Mouse (Mus musculus): ENCODE results near the gene Fndc9.

DNA sequence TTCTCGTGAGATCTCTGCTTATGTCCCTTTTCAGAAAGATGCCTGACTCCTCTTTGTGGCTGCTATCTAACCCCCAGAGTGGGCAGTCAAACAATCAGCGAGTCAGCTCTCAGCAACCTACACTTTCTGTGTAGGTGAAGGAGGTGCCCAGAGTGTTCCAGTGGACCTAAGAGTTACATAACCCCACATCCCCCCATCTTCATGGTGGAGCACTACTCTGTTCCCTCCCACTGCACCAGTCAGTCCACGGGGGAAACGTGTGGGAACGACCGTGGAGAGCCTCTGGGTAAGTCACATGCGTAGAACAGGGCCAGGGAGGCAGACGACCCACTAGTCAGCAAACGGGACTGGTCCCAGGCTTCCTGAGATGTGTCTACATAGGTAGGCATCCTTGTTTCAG lies 16.0 kb upstream of the Fndc9 start:
- TF ChIP-seq POLR2A (IDR thresholded peaks at IDR 0.05; ENCODE audit: insufficient read depth, low read length) (no peak), CTCF (IDR thresholded peaks at IDR 0.05; ENCODE audit: low read depth, low read length) (no peak), EP300 (IDR thresholded peaks at IDR 0.05; ENCODE audit: insufficient read depth, low read depth, low read length) (no peak)

All from ES-Bruce4 (cell line).